Mouse (Mus musculus): ENCODE measurements around the gene Tnnt3.

- TF ChIP-seq CTCF (IDR thresholded peaks at IDR 0.05; ENCODE audit: borderline replicate concordance, control insufficient read depth, extremely low read depth, insufficient read depth, low read length, poor library complexity) = no peak
- TF ChIP-seq POLR2A (IDR thresholded peaks at IDR 0.05; ENCODE audit: control insufficient read depth, extremely low read depth, insufficient read depth, low read length, poor library complexity) = no peak
These were observed 23.8 kb upstream of the Tnnt3 start for GRCm38 (mm10) chr7:142474799-142475198.

All from thymus, adult 2 months (tissue).